Mouse (Mus musculus) embryonic fibroblast, embryonic 13.5 days (primary cell): ENCODE results near the gene Pnp2. TPM values are rescaled to one million over a fixed set of nuclear protein-coding genes. Genes with fewer than 3 reads are reported as not detected.
"Not testable (repeated sequence)": the region's sequence is repeated elsewhere in the genome, so short reads cannot be mapped to it uniquely, and the experiment has no call there.

Experiments used
- H3K27ac ChIP-seq: 2 replicates; pipeline ENCODE4 v1.5.1; 2012; ENCODE audit warnings: low read length, control low read depth, inconsistent platforms; ENCODE audit not compliant: insufficient read depth
- H3K4me1 ChIP-seq: 2 replicates; pipeline ENCODE4 v1.6.1; 2011; ENCODE audit warnings: low read length; ENCODE audit not compliant: control insufficient read depth, insufficient read depth
- H3K4me3 ChIP-seq: 2 replicates; pipeline ENCODE4 v1.5.1; 2011; ENCODE audit warnings: mild to moderate bottlenecking, control low read depth, low read length; ENCODE audit not compliant: insufficient read depth
- CTCF ChIP-seq: IDR thresholded peaks from 2 replicates; pipeline ENCODE4 v1.5.1; 2011; ENCODE audit warnings: mild to moderate bottlenecking, control low read depth, low read length, moderate library complexity, borderline replicate concordance; ENCODE audit not compliant: insufficient read depth
- POLR2A ChIP-seq: IDR thresholded peaks from 2 replicates; pipeline ENCODE4 v1.6.1; 2011; ENCODE audit warnings: low read depth, mild to moderate bottlenecking, control low read depth, low read length, moderate library complexity
- polyA plus RNA-seq: library from polyadenylated mRNA; stranded (reverse); fragments of >200 nt; gene quantifications from 2 replicates; pipeline ENCODE4 v1.2.4, GENCODE M21; 2011; ENCODE audit warnings: low read depth; ENCODE audit not compliant: missing spikeins, insufficient read length

The Pnp2 gene
- polyA plus RNA-seq, 1 experiment = 0.49 TPM

- H3K4me3 ChIP-seq = peak within 1 kb of the TSS; percentile 96
- peak within 1 kb of the TSS; percentile 85 for H3K27ac ChIP-seq
- H3K4me1 ChIP-seq = peaks cover 7% of the 10 kb centered on the region
- TF ChIP-seq CTCF = no peak
- TF ChIP-seq POLR2A = peak; percentile 77
These were observed 24.9 kb upstream of the Pnp2 start, which contains the start of the genes Pip4p1 and Pnp for GRCm38 (mm10) chr14:50930754-50931492. TSS of gene Pip4p1 (minus strand) at chr14:50930856. TSS of gene Pnp (plus strand) at chr14:50931082.

- Histone ChIP-seq H3K4me3 (peak overlapping the region; percentile 41), H3K27ac (peak overlapping the region; percentile 85), H3K4me1 (peaks cover 7% of the 10 kb centered on the region)
- TF ChIP-seq POLR2A = peak; percentile 10; the same call in 1 of the 2 replicates
- TF ChIP-seq CTCF = no peak
These were observed 24.2 kb upstream of the Pnp2 start for GRCm38 (mm10) chr14:50931493-50932020.

- Histone ChIP-seq H3K4me1 (peaks cover 1% of the 10 kb centered on the region), H3K4me3 (no peak overlapping the region), H3K27ac (no peak overlapping the region)
- no peak for TF ChIP-seq POLR2A
- no peak for TF ChIP-seq CTCF
These were observed 19.1 kb upstream of the Pnp2 start for GRCm38 (mm10) chr14:50936649-50937048.

- no peak for TF ChIP-seq POLR2A
- no peak for TF ChIP-seq CTCF
- Histone ChIP-seq H3K27ac (no peak overlapping the region), H3K4me1 (no peaks in the 10 kb centered on the region; the same call in 1 of the 2 replicates), H3K4me3 (no peak overlapping the region)
These were observed 17.5 kb upstream of the Pnp2 start for GRCm38 (mm10) chr14:50938119-50938908.

- no peak overlapping the region for H3K27ac ChIP-seq
These were observed 16.9 kb upstream of the Pnp2 start for GRCm38 (mm10) chr14:50938940-50939339.

GRCm38 (mm10) chr14:50943932-50944667 is 11.7 kb upstream of the Pnp2 start, which contains the start of gene Gm49342:
TSS of gene Gm49342 (plus strand) at chr14:50944517.
- Histone ChIP-seq H3K4me3 (peak within 1 kb of the TSS; percentile 80), H3K27ac (peak within 1 kb of the TSS; percentile 88), H3K4me1 (no peaks in the 10 kb centered on the region; the same call in 1 of the 2 replicates)
- TF ChIP-seq CTCF (peak; percentile 22; the same call in 1 of the 2 replicates), POLR2A (peak; percentile 99)

More at GRCm38 (mm10) chr14:50938940-50939339, 16.9 kb upstream of the Pnp2 start:
- H3K4me3 ChIP-seq = no peak overlapping the region
- no peaks in the 10 kb centered on the region for H3K4me1 ChIP-seq
- TF ChIP-seq CTCF = no peak
- TF ChIP-seq POLR2A = no peak

- peak overlapping the region; percentile 80 for H3K4me3 ChIP-seq
These were observed 11.1 kb upstream of the Pnp2 start for GRCm38 (mm10) chr14:50944668-50945033.

GRCm38 (mm10) chr14:50945081-50945480 is 10.7 kb upstream of the Pnp2 start:
- Histone ChIP-seq H3K27ac (peak overlapping the region; percentile 88), H3K4me3 (peak overlapping the region; percentile 80)
- H3K4me1 ChIP-seq = not testable (repeated sequence)

More at GRCm38 (mm10) chr14:50944668-50945033, 11.1 kb upstream of the Pnp2 start:
- peak overlapping the region; percentile 88 for H3K27ac ChIP-seq
- not testable (repeated sequence) for H3K4me1 ChIP-seq

- H3K4me1 ChIP-seq, H3K27ac ChIP-seq: not testable (repeated sequence)
- H3K4me3 ChIP-seq = peak overlapping the region; percentile 80
These were observed 10.3 kb upstream of the Pnp2 start for GRCm38 (mm10) chr14:50945526-50945925.
